Mouse (Mus musculus): ENCODE data around the gene D17H6S53E. TPM values are rescaled to one million over a fixed set of nuclear protein-coding genes. Genes with fewer than 3 reads are reported as not detected.

D17H6S53E gene
- polyA plus RNA-seq, 1 experiment from 2014 or later = 6.0 TPM

DNA sequence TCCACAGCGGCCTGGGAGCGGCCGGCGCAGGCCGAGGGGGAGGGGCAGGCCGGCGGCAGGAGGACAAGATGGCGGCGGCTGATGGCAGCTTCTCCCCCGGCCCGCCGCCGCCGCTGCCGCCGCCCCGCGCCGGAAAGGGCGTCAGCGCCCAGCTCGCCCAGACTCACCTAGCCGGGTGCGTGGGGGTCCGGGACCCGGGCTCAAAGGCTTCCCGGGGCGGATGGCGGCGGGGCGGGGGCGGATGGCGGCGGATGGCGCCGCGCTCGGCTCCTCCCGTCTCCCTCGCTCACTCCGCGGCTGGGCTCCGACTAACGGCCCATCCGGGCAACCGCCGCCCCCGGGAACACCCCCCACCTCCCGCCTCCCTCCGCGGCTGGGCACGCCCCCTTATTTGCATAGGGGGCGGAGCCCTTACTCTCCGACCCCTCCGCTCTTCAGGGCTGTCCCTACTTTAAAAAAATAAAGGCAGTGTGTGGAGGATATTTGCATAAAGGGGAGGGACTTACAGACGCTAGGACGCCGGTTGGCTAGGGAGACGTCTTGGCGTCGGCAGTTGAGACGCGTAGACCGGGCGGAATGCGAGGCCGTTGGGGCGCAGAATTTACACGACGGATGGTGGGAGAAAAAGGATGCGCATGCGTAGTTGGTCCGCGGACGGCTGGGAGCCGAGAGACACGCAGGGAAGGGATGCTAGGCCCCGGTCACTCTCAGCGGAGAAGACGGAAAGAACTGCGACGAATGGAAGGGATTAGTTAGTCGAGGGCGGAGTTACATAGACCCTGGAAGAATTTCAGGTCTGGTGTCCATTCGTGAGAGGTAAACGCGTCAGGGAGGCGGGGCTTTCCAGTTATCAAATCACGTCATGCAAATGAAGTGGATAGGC lies 38.6 kb downstream of the D17H6S53E start, which contains the start of gene Prrc2a:
Prrc2a (minus strand) TSS at position 330 of the 883 bp plus-strand sequence.
- Histone ChIP-seq H3K9ac (ENCODE audit: low read depth, low read length) (peak within 1 kb of the TSS; percentile 99), H3K27ac (ENCODE audit: low read depth, low read length) (peak within 1 kb of the TSS; percentile 81), H3K27me3 (replicated peaks; ENCODE audit: control insufficient read depth, insufficient read depth, low read length) (no peaks in the 10 kb centered on the region), H3K4me3 (ENCODE audit: low read depth, low read length) (peak within 1 kb of the TSS; percentile 99), H3K4me1 (replicated peaks; ENCODE audit: control insufficient read depth, insufficient read depth, low read length) (peaks cover 18% of the 10 kb centered on the region), H3K36me3 (ENCODE audit: control insufficient read depth, insufficient read depth, low read length) (peaks cover 29% of the 10 kb centered on the region), H3K4me2 (peak within 1 kb of the TSS; percentile 97), H3K9me3 (ENCODE audit: control insufficient read depth, low read length) (no peaks in the 10 kb centered on the region)
- ATAC-seq (replicated peaks; ENCODE audit: low FRiP score) (peak; percentile 97), DNase-seq (ENCODE audit: low spot score) (peak; percentile 94)
- WGBS = under 1% methylated on average over 69 of the region's 89 CpGs

DNA sequence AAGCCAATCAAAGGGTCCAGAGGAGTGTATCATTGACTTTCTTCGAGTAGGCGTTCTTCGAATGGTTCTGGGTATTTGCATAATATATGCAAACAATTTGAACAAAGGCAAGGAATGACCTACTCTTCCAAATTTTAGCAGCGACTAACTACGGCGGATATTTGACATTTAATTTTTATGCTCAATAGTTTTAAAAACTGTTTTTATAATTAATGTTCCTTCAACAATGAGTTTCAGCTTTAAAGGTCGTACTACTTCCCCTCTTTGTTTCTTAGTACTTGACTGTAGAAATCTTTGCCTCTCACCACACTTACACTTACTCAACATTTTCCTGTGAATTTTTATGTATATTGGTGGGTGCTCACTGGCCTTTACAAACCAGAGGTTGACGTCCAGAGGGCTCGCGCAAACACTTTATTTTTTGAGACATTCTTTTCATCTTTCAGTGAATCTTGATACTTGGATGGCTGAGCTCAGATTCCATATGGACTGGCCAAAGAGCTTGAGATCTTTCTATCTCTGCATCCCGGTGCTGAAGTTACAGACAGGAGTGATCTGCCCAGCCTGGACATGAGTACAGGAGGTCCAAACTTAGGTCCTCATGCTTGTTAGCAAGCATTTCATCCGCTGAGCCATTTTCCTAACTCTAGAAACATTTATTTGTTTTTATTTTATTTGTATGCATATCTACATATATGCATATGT lies 39.4 kb downstream of the D17H6S53E start:
- Histone ChIP-seq H3K9ac (ENCODE audit: low read depth, low read length) (no peak overlapping the region), H3K4me1 (replicated peaks; ENCODE audit: control insufficient read depth, insufficient read depth, low read length) (peaks cover 18% of the 10 kb centered on the region), H3K9me3 (ENCODE audit: control insufficient read depth, low read length) (no peaks in the 10 kb centered on the region), H3K27me3 (replicated peaks; ENCODE audit: control insufficient read depth, insufficient read depth, low read length) (no peaks in the 10 kb centered on the region), H3K4me3 (ENCODE audit: low read depth, low read length) (peak overlapping the region; percentile 99), H3K27ac (ENCODE audit: low read depth, low read length) (peak overlapping the region; percentile 81), H3K36me3 (ENCODE audit: control insufficient read depth, insufficient read depth, low read length) (peaks cover 21% of the 10 kb centered on the region), H3K4me2 (peak overlapping the region; percentile 97)
- WGBS = 30% methylated on average over 12 of the region's 12 CpGs
- DNase-seq (ENCODE audit: low spot score) (no peak), ATAC-seq (replicated peaks; ENCODE audit: low FRiP score) (peak; percentile 81; the same call in 1 of the 2 replicates)

DNA sequence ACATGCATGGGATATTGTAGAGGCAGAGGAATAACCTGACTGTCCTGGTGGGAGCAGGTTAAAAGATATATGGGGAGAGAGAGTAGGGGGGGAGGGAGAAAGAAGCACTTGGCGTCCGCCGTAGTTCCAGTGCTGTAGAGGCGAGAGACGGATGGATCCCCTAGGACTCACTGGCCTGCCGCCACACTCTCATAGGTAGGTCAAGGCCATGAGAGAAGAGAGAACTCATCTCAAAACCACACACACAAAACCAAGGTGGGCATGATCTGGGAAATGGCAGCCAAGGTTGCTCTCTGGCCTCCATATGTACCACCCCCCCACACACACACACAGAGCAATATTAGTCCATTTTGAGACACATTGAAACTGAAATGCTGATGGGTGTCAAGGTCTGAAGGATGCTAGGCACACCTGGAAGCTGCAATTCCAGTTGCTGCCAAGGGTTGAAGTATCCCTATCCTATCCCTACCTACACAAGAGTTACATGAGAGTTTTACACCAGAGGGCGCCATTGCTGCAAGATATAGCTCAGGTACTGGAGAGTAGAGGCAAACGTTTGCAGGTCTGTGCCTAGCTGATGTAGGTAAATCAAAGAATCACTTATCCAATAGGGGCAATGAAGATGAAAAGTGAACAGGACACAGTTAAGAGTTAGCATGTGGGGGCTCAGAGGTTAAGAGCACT lies 40.3 kb downstream of the D17H6S53E start:
- 70% methylated on average over 8 of the region's 8 CpGs for WGBS
- H3K9ac ChIP-seq (ENCODE audit: low read depth, low read length) = no peak overlapping the region
- H3K27me3 ChIP-seq (replicated peaks; ENCODE audit: control insufficient read depth, insufficient read depth, low read length) = no peaks in the 10 kb centered on the region
- peaks cover 13% of the 10 kb centered on the region; the same call in 1 of the 2 replicates for H3K36me3 ChIP-seq (ENCODE audit: control insufficient read depth, insufficient read depth, low read length)
- no peak overlapping the region for H3K4me3 ChIP-seq (ENCODE audit: low read depth, low read length)
- DNase-seq (ENCODE audit: low spot score) = no peak
- peaks cover 18% of the 10 kb centered on the region for H3K4me1 ChIP-seq (replicated peaks; ENCODE audit: control insufficient read depth, insufficient read depth, low read length)
- H3K9me3 ChIP-seq (ENCODE audit: control insufficient read depth, low read length) = no peaks in the 10 kb centered on the region
- no peak for ATAC-seq (replicated peaks; ENCODE audit: low FRiP score)
- H3K27ac ChIP-seq (ENCODE audit: low read depth, low read length) = no peak overlapping the region
- peak overlapping the region; percentile 97; the same call in 1 of the 2 replicates for H3K4me2 ChIP-seq

GRCm38 (mm10) chr17:35167794-35168193 lies 41.6 kb downstream of the D17H6S53E start:
- 80% methylated on average over 7 of the region's 7 CpGs for WGBS
- no peak for DNase-seq (ENCODE audit: low spot score)
- Histone ChIP-seq H3K4me1 (replicated peaks; ENCODE audit: control insufficient read depth, insufficient read depth, low read length) (peaks cover 6% of the 10 kb centered on the region), H3K27me3 (replicated peaks; ENCODE audit: control insufficient read depth, insufficient read depth, low read length) (no peaks in the 10 kb centered on the region), H3K4me2 (no peak overlapping the region), H3K9me3 (ENCODE audit: control insufficient read depth, low read length) (no peaks in the 10 kb centered on the region), H3K27ac (ENCODE audit: low read depth, low read length) (no peak overlapping the region), H3K36me3 (ENCODE audit: control insufficient read depth, insufficient read depth, low read length) (peaks cover 1% of the 10 kb centered on the region; the same call in 1 of the 2 replicates), H3K9ac (ENCODE audit: low read depth, low read length) (no peak overlapping the region), H3K4me3 (ENCODE audit: low read depth, low read length) (no peak overlapping the region)
- no peak for ATAC-seq (replicated peaks; ENCODE audit: low FRiP score)

DNA sequence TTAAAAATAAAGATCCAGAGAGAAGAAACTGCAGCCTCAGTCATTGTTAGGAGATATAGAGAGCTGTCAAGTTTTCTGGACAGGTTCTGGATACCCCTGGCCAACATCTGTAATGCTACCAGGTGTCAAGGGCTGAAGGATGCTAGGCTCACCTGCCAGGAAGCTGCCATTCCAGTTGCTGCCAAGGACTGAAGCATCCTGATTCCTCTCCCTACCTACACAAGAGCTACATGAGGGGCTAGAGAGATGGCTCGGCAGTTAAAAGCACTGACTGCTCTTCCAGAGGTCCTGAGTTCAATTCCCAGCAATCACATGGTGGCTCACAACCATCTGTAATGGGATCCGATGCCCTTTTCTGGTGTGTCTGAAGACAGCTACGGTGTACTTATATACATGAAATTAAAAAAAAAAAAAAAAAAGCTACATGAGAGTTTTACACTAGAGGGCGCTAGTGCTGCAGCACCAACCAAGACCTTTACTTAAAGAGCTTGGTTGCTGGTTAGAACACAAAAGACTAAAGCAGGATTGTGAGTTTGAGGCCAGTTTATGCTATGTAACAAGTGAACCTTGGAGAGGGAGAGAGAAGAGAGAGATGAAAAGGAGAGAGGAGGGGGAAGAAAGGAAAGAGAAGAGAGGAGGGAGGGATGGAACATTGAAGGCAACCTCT lies 42.5 kb downstream of the D17H6S53E start:
- Histone ChIP-seq H3K27me3 (replicated peaks; ENCODE audit: control insufficient read depth, insufficient read depth, low read length) (no peaks in the 10 kb centered on the region; the same call in 1 of the 2 replicates), H3K9ac (ENCODE audit: low read depth, low read length) (no peak overlapping the region), H3K4me3 (ENCODE audit: low read depth, low read length) (no peak overlapping the region), H3K4me1 (replicated peaks; ENCODE audit: control insufficient read depth, insufficient read depth, low read length) (0 out of 2 replicates have a peak, but pooled peaks cover 3% of the 10 kb centered on the region), H3K36me3 (ENCODE audit: control insufficient read depth, insufficient read depth, low read length) (no peaks in the 10 kb centered on the region), H3K9me3 (ENCODE audit: control insufficient read depth, low read length) (no peaks in the 10 kb centered on the region), H3K27ac (ENCODE audit: low read depth, low read length) (no peak overlapping the region), H3K4me2 (no peak overlapping the region)
- no peak for DNase-seq (ENCODE audit: low spot score)
- 17% methylated on average over 4 of the region's 4 CpGs for WGBS
- ATAC-seq (replicated peaks; ENCODE audit: low FRiP score) = no peak

DNA sequence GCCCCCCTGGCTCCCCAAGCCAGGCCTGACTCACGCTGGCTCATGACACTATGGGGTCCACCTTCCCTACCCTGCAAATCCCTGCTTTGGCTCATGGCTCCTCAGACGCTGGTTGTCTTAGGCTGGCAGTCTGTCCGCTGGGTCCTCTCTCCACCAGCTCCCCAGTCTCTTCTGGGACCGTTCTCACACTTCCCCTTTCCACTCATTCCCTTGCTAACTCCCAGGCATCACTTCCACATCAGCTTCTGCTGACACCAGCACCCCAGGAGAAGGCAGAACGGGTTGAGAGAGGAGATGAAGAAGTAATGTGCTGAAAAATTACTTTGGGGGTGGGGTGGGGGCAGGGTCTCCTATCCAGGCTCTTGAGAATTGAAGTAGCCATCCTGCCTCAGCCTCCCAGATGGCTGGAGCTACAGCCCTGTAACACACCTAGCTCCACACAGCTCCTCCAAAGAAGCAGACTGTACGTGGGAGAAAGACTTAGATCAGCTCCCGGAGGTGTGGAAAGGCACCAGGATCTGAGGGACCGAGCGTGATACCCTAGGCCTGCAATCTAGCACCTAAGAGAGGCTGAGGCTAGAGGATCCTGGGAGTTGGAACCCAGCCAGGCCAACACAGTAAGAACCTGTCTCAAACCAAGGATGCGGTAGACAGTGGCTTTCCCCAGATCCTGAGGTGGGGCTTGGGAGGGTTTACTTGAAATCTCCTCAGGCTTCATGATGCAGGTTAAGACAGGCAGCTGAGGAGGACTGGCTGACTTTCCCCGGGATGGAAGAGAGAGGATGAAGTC lies 46.5 kb downstream of the D17H6S53E start:
- no peak for DNase-seq (ENCODE audit: low spot score)
- H3K27ac ChIP-seq (ENCODE audit: low read depth, low read length) = 0 out of 2 replicates have a peak overlapping the region, but pooled peaks have one; percentile 19
- H3K27me3 ChIP-seq (replicated peaks; ENCODE audit: control insufficient read depth, insufficient read depth, low read length) = no peaks in the 10 kb centered on the region; the same call in 1 of the 2 replicates
- H3K9ac ChIP-seq (ENCODE audit: low read depth, low read length) = no peak overlapping the region
- H3K9me3 ChIP-seq (ENCODE audit: control insufficient read depth, low read length) = no peaks in the 10 kb centered on the region
- no peak overlapping the region for H3K4me3 ChIP-seq (ENCODE audit: low read depth, low read length)
- no peaks in the 10 kb centered on the region for H3K36me3 ChIP-seq (ENCODE audit: control insufficient read depth, insufficient read depth, low read length)
- no peak for ATAC-seq (replicated peaks; ENCODE audit: low FRiP score)
- H3K4me1 ChIP-seq (replicated peaks; ENCODE audit: control insufficient read depth, insufficient read depth, low read length) = no peaks in the 10 kb centered on the region
- H3K4me2 ChIP-seq = no peak overlapping the region
- 65% methylated on average over 11 of the region's 11 CpGs for WGBS

DNA sequence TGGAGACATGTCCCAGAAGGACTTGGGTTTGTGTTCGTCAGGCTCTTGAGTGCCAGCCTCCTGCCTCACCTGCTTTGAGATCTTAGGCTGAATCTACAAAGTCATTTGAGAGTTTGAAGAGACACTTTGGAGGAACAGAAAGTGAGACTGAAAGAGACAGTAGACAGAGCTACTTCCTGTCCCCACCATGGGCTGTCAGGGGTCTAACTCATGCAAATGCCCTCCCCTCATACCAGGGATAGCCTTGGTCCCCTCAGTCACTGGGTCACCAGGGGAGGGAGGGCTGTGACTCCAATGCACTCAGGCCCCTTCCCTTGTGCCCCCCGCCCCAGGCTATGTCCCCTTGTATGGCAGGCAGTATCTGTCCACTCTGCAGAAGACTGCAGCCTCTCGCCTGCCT lies 47.2 kb downstream of the D17H6S53E start:
- Histone ChIP-seq H3K4me3 (ENCODE audit: low read depth, low read length) (no peak overlapping the region), H3K4me2 (no peak overlapping the region), H3K27ac (ENCODE audit: low read depth, low read length) (no peak overlapping the region), H3K4me1 (replicated peaks; ENCODE audit: control insufficient read depth, insufficient read depth, low read length) (no peaks in the 10 kb centered on the region), H3K27me3 (replicated peaks; ENCODE audit: control insufficient read depth, insufficient read depth, low read length) (no peaks in the 10 kb centered on the region; the same call in 1 of the 2 replicates), H3K9me3 (ENCODE audit: control insufficient read depth, low read length) (no peaks in the 10 kb centered on the region), H3K9ac (ENCODE audit: low read depth, low read length) (no peak overlapping the region), H3K36me3 (ENCODE audit: control insufficient read depth, insufficient read depth, low read length) (no peaks in the 10 kb centered on the region)
- 71% methylated on average over 3 of the region's 3 CpGs for WGBS
- DNase-seq (ENCODE audit: low spot score) (no peak), ATAC-seq (replicated peaks; ENCODE audit: low FRiP score) (no peak)

Data from liver, embryonic 11.5 days (tissue).